Mouse (Mus musculus) adrenal gland, postnatal 4 days (tissue): ENCODE data around the gene Idh2. TPM values are rescaled to one million over a fixed set of nuclear protein-coding genes. Genes with fewer than 3 reads are reported as not detected.
"Not testable (repeated sequence)": the region's sequence is repeated elsewhere in the genome, so short reads cannot be mapped to it uniquely, and the experiment has no call there.

ENCODE experiments used
- DNase-seq, 2 experiments: peaks; one replicate each; pipeline ENCODE4 v3.0.0; 2021 to 2022; ENCODE audit warnings: low spot score in 2 of 2, mixed read lengths in 2 of 2
- long read RNA-seq, 2 experiments: library from polyadenylated mRNA; stranded (forward); transcript quantifications; one replicate each; pipeline ENCODE4 v2.0.0; 2021
- total RNA-seq, 2 experiments: library from RNA; stranded (reverse); gene quantifications; 2 replicates each; pipeline ENCODE4 v1.2.3; 2021

Gene Idh2
- total RNA-seq, result 100 to 1,000 TPM; 275 to 289 TPM
- long read RNA-seq, experiment 1, transcript Idh2-201 (11 exons, 1,745 nt), result major isoform, 195 of 222 reads
- long read RNA-seq, experiment 1, partial matches to known transcripts, result 17 of 222 reads
- long read RNA-seq, experiment 1, other reads (novel, unspliced or antisense), result 10 of 222 reads
- long read RNA-seq, experiment 2, transcript Idh2-201 (11 exons, 1,745 nt), result major isoform, 401 of 489 reads
- long read RNA-seq, experiment 2, partial matches to known transcripts, result 22 of 489 reads
- long read RNA-seq, experiment 2, other reads (novel, unspliced or antisense), result 64 of 489 reads

DNA sequence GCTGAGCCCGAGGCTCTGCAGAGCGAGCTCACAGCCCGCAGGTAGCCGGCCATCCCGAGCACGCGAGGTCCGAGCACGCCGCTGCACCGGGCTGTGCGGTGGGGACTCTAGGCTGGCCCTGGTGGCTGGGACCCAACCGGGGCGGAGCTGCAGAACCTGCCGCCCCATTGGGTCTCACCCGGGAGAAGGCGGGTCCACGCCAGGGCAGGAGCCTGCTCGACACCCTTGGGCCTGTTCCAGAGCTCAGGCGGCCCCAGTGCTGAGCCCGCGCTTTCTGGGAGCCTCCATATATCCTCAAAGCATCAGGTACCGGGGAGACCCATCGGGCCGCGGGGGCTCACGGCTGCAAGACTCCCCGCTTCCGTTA is at the start of gene Idh2:
Gene Idh2 (minus strand): TSS at position 169 of the 367 bp plus-strand sequence.
- DNase-seq, result peak; percentile 75 to 89

DNA sequence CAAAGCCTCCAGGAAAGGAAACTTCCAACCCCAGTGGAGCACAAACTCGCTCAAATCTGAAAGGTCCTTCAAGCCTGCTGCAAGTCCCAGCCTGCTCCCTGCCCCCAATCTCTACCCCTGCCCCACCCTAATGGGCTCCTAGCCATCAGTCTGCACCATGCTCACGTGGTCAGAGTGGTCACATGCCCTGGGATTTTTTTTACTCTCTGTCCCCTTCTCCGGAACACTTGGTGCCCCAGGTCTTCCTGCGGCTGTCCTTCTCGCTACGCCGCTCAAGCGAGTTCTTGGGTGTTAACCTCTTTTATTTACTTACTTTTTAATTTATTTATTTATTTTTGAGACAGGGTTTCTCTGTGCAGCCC is 45.7 kb upstream of the Idh2 start:
- no peak for DNase-seq

- no peak for DNase-seq
These were observed 45.2 kb upstream of the Idh2 start for GRCm38 (mm10) chr7:80160293-80160944.

- no peak for DNase-seq
These were observed 43.5 kb upstream of the Idh2 start for GRCm38 (mm10) chr7:80158496-80159268.

DNA sequence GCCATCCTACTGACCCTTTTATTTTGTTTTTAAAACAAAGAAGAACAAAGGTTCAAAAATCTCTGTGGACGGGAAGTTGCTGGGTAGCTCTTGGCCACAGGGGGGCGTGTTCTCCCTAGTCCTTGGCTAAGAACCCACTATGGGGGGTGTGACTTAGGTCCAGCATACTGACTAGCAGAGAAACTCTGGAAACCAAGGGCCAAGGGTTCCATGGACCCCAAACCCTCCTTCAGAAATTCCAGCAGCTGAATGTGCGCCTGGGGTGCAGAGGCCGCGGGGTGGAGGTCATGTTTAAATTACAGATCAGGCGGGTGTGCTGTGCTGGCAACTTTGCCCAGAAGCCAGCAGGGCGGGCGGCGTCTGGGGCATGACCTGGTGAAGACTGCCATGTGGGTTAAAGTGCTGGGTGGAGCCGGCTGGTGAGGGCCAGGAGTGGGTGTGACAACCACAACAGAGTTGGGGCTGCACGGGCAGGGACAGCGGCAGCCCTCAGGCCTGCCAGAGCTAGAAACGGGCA is 41.6 kb upstream of the Idh2 start:
- peak in 1 of 2 experiments; percentile 57 for DNase-seq

DNA sequence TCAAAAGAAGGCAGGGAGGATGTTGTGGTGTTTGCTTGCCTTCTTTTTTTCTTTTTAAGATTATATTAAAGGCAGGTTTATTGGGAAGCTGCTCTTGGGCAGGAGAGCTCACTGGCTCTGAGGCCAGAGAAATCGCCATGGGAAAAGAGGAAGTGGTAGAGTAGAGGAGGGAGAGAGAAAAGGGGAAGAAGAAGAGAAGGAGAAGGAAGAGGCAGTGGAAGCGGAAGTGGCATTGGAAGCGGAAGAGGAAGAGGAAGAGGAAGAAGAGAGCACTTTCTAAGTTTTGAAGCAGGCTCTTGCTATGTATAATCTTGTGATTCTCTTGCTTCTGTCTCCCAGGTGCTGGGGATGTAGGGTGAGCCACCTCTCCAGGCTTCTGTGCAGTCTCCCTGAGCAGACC is 39.5 kb upstream of the Idh2 start:
- DNase-seq, result no peak

GRCm38 (mm10) chr7:80152756-80153155 is 37.6 kb upstream of the Idh2 start:
- DNase-seq, result no peak

GRCm38 (mm10) chr7:80152152-80152551 is 37.0 kb upstream of the Idh2 start:
- DNase-seq, result no peak

DNA sequence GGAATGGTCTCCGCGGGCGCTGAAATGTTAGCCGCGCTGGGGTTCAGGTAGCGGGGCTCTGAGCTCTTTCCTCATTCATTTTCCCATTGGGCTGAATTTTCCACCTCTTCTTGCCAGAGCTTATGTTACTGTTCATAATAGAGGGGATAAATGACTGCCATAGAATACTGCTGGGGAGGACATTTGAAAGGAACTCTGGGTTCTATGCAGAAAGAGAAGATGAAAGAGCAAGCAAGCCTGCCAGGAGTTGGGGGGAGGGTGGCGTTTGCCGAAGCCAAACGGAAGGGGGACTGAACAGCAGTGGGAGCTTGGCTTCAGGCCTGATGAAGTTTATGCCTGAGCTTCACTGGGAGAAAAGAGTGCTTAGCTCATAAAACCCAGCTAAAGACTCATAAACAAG is 34.2 kb upstream of the Idh2 start:
- no peak for DNase-seq

- no peak for DNase-seq
These were observed 30.9 kb upstream of the Idh2 start for GRCm38 (mm10) chr7:80146077-80146476.

- no peak for DNase-seq
These were observed 29.5 kb upstream of the Idh2 start for GRCm38 (mm10) chr7:80144695-80145094.

GRCm38 (mm10) chr7:80143331-80144273 is 28.4 kb upstream of the Idh2 start:
- no peak for DNase-seq

DNA sequence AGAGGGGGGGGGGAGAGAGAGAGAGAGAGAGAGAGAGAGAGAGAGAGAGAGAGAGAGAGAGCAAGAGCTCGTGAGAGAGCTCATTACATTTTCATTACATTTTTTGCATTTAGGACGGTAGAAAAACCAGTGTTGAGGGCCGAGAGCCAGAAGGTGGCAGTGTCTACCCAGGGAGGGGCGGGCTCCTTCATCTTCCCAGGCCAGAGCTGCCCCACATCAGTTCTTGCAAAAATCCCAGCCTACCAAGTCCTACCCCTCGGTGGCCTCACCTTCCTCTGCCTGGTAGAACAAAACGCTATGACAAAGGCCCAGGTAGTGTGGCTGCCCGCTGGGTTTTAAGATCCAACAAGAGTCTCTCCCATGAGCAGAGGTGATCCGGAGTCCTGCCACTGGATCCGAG is 25.6 kb upstream of the Idh2 start:
- peak; percentile 43 to 51 for DNase-seq

DNA sequence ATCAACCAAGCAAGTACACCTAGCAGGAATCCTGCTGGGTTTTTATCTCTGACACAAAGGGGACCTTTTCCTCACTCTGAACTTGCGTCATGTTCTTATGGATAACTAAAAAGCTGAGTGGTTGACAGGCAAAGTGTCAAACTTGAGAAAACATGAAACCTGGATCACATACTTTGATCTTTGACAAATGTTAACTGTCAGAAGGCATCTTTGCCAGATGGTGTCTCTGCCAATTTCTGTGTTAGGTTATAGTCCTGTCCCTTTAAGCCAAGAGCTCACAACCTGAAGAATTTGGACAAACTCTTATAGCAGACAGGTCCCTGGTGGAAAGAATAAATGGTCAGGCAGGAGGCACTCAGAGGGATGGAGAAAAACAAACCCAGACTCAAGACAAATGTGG is 23.2 kb upstream of the Idh2 start:
- DNase-seq, result no peak

DNA sequence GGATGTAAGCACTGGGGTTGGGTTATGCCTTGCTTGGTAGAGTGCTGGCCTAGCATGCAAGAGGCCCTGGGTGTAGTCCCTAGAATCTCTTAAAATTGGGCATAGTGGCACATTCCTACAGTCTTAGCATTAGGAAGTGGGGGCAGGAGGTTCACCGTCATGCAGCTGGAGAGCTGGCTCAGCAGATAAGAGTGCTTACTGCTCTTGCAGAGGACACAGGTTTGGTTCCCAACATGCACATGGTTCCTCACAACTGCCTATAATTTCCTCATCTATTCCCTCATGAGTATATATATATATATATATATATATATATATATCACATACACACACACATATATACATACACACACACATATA is 20.0 kb upstream of the Idh2 start:
- no peak for DNase-seq

DNA sequence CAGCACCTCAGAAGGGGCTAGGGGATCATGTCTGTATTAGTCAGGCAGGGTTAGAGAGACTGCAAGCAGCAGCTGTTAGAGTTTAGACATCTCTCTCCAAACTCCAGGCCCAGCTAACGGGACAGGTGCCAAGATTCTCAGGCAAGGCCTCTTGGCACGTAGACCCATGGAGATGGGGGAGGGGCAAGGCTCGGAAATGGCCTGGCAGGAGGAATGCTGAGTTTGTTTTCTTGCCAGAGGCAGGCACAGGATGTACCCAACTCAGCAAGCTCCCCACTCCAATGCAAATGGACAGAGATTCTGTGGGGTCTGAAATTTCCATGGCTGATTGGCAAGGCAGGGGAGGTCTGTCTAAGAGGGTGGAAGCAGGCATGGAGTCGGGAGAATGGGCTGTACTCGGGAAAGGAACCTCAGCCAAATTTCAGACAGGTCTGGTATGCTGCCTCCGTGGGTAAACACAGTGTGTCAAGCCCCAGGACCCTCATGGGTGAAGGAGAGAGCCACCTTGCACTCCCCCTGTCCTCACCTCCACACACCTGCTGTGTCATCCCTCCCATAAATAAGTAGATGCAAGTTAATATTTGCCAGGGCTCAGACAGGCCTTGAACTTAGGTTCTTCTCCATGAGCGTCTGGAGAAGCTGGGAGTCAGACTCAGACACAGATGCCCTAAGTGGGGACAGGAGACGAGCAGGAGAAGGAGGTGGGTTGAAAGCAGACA is 19.4 kb upstream of the Idh2 start:
- peak in 1 of 2 experiments; percentile 76 for DNase-seq

DNA sequence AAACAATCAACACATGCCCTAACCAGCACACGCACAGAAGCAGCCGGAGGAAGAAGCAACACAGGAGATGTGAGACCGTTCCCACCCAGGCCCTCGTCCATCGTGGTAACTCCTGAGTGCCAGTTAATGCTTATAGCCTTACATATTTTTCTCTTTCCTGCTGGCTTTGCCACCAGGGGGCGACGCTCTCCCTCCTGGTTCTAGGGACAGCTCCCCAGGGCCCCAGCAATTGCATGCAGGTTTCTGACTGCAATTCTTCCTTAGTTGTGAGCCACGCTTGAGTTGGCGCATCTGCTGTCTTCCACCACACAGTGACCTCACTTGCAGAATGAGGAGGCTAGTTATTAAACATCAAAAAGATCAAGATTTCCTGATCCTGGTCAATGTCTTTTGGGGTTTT is 17.3 kb upstream of the Idh2 start:
- no peak for DNase-seq

GRCm38 (mm10) chr7:80131315-80131714 is 16.1 kb upstream of the Idh2 start:
- not testable (repeated sequence) for DNase-seq

DNA sequence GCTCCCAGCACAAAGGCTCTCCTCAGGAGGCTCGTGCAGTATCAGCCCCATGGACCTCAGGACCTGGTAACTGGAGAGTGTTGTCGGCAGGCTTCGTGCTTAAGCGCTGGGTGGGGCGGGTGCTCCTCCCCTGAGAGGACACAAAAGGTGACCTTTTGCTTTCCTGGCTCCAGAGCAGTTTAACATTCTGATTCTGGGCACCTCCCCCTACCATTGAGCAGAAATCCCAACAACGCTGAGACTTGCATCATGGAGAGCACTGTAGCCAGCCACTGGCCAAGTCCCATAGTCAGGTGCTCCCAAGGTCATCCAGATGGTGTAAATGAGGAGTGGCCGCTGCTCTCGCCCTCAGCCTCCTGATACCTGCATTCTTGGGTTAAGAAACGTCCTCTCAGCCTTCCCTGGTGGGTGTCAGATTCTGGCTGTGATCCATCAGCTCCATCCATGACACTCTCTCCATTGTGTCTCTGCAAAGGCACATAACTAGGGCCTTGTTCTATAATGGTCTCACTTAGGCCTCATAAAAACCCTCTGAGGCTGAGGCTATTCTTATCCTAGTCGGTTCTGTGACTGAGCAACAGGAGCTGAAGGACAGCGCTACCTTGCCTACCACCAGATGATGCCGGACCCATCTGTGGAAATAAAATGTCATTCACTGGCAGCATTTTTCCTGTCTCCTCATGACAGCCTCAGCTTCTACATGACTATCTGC is 15.3 kb upstream of the Idh2 start:
- no peak for DNase-seq

- DNase-seq, result no peak
These were observed 14.1 kb upstream of the Idh2 start for GRCm38 (mm10) chr7:80129278-80129677.
